In the genomic region with DNA sequence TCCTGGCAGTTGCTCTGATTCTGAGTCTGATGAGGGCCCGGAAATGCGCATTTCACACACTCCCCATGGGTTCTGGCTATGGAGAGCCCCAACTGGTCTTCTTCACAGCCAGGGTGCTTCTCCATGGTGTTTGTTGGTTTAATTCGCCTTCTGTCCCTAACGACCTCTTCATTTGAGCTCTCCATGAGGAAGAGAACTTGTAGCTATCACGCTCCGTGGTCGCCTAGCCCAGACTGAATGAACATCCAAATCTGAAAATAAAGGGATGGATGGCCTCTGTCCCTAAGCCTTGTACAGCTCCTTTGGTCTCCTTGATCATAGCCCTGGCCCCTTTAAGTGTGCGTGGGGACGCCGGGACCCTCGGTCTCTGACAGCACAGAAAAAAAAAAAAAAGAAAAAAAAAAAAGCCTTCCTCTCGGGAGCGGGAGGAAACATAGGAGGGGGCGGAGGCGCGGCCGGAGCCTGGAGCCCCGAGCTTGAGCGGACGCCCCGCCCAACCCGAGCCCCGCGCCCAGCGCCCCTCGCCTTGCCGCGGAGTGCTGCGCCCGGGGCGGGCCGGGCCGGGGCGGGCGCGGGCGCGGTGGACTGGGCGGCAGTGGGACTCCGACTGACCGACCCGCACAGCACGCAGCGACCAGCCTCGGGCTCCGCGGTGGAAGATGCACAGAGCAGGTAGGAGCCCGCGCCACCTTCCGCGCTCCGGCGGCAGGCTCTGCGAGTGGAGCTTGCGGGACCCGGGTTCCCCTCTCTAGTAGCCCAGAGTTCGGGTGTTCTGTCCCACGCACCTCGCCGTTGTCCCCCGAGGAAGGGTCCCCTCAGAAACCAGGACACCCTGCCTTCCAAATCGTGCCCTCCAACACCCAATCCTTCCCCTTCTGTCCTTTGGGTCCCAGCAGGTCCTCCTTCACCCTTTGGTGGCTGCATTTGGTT, we compare ENCODE assay signal across 8 mouse cellular contexts. TPM values are rescaled to one million over a fixed set of nuclear protein-coding genes. Genes with fewer than 3 reads are reported as not detected.
DNase-seq lines count a peak whose midpoint lies in the region; ATAC-seq and TF ChIP-seq lines count a peak whose summit lies in the region.

A gene (plus strand): TSS at position 508 of the 930 bp plus-strand sequence.

- H3K36me3 ChIP-seq in intestine, postnatal 0 days (ENCODE audit: control insufficient read depth, insufficient read depth): no peaks in the 10 kb centered on the region
- no peaks in the 10 kb centered on the region for H3K36me3 ChIP-seq in lung, embryonic 15.5 days
- no peaks in the 10 kb centered on the region for H3K36me3 ChIP-seq in stomach, embryonic 15.5 days

- peaks cover 22% of the 10 kb centered on the region for H3K27me3 ChIP-seq in intestine, postnatal 0 days (replicated peaks; ENCODE audit: control insufficient read depth, insufficient read depth, low read length)
- H3K27me3 ChIP-seq in lung, embryonic 15.5 days: peaks cover 33% of the 10 kb centered on the region
- peaks cover 23% of the 10 kb centered on the region for H3K27me3 ChIP-seq in stomach, embryonic 15.5 days (replicated peaks)

- H3K4me1 ChIP-seq in intestine, postnatal 0 days (replicated peaks; ENCODE audit: control insufficient read depth, insufficient read depth, low read length): no peaks in the 10 kb centered on the region
- H3K4me1 ChIP-seq in lung, embryonic 15.5 days: peaks cover 9% of the 10 kb centered on the region; the same call in 1 of the 2 replicates
- H3K4me1 ChIP-seq in stomach, embryonic 15.5 days: peaks cover 12% of the 10 kb centered on the region

- TF ChIP-seq CTCF in intestine, postnatal 0 days (IDR thresholded peaks at IDR 0.05; ENCODE audit: low read depth): no peak

- H3K27ac ChIP-seq in intestine, postnatal 0 days (ENCODE audit: low read depth, low read length): no peak within 1 kb of the TSS; the same call in 1 of the 2 replicates
- peak within 1 kb of the TSS; percentile 54 for H3K27ac ChIP-seq in lung, embryonic 15.5 days
- H3K27ac ChIP-seq in stomach, embryonic 15.5 days: no peak within 1 kb of the TSS

- H3K4me3 ChIP-seq in intestine, postnatal 0 days (ENCODE audit: low read depth, low read length): peak within 1 kb of the TSS; percentile 49
- H3K4me3 ChIP-seq in lung, embryonic 15.5 days: peak within 1 kb of the TSS; percentile 62
- H3K4me3 ChIP-seq in stomach, embryonic 15.5 days (replicated peaks): peak within 1 kb of the TSS; percentile 56

- H3K4me2 ChIP-seq in intestine, postnatal 0 days (replicated peaks; ENCODE audit: low read depth): peak within 1 kb of the TSS; percentile 74
- peak within 1 kb of the TSS; percentile 97 for H3K4me2 ChIP-seq in lung, embryonic 15.5 days
- peak within 1 kb of the TSS; percentile 97 for H3K4me2 ChIP-seq in stomach, embryonic 15.5 days

- peak within 1 kb of the TSS; percentile 45 for H3K9ac ChIP-seq in intestine, postnatal 0 days (ENCODE audit: low read depth, low read length)
- H3K9ac ChIP-seq in lung, embryonic 15.5 days: peak within 1 kb of the TSS; percentile 59
- H3K9ac ChIP-seq in stomach, embryonic 15.5 days: peak within 1 kb of the TSS; percentile 39

- H3K9me3 ChIP-seq in intestine, postnatal 0 days (ENCODE audit: control insufficient read depth): no peaks in the 10 kb centered on the region
- no peaks in the 10 kb centered on the region for H3K9me3 ChIP-seq in lung, embryonic 15.5 days
- H3K9me3 ChIP-seq in stomach, embryonic 15.5 days: no peaks in the 10 kb centered on the region

- DNase-seq in cerebellum, postnatal 10 days: peak; percentile 51 to 54
- no peak for DNase-seq in cerebellum, adult 8-10 months
- DNase-seq in adrenal gland, postnatal 4 days (ENCODE audit: low spot score in 2 of 2): no peak
- peak; percentile 97 for DNase-seq in heart, adult 11 months
- DNase-seq in right cerebral cortex, adult 2 months (ENCODE audit: low spot score in 2 of 2): no peak

- 1% methylated on average over 59 of the region's 62 CpGs for WGBS in intestine, postnatal 0 days
- WGBS in lung, embryonic 15.5 days: under 1% methylated on average over 44 of the region's 62 CpGs
- 2% methylated on average over 54 of the region's 62 CpGs for WGBS in stomach, embryonic 15.5 days

- no peak for ATAC-seq in intestine, postnatal 0 days
- ATAC-seq in lung, embryonic 15.5 days (ENCODE audit: borderline replicate concordance, extremely low read depth, low FRiP score, low TSS enrichment): peak; percentile 82
- ATAC-seq in stomach, embryonic 15.5 days (ENCODE audit: insufficient read depth, low FRiP score, low read depth): peak; percentile 72; the same call in 1 of the 2 replicates

RNA-seq across cellular contexts. Expression of the gene that starts here (rescaled TPM):
- 10 to 100 TPM; 23.7 to 25.8 TPM for total RNA-seq in adrenal gland, postnatal 4 days (2021)
- polyA plus RNA-seq in intestine, postnatal 0 days (2015; fragmentation: Nextera tagmentation; extraction: Ambion mirVana): 3.3 and 3.5 TPM in 2 replicates
- polyA plus RNA-seq in lung, embryonic 15.5 days (2015; fragmentation: Nextera tagmentation; extraction: Ambion mirVana): 18.6 and 21.2 TPM in 2 replicates
- polyA plus RNA-seq in stomach, embryonic 15.5 days (2015; fragmentation: Nextera tagmentation; extraction: Ambion mirVana): 7.8 and 8.7 TPM in 2 replicates

Comparison
In these comparisons a context has a peak if more than half of its experiments do, and no peak if none do; other contexts are left out.
1. DNase-seq: peak in cerebellum, postnatal 10 days (2 of 2) and heart, adult 11 months (single experiment); none in cerebellum, adult 8-10 months (single experiment), adrenal gland, postnatal 4 days (0 of 2) and right cerebral cortex, adult 2 months (0 of 2).
2. Peak in every context shown above with its lines, with median percentiles within 50 percentile points of each other: H3K4me2 ChIP-seq, H3K4me3 ChIP-seq and H3K9ac ChIP-seq.